Mouse (Mus musculus) MN1 (cell line): ENCODE results near the gene Tfpi.
"Not testable (repeated sequence)": the region's sequence is repeated elsewhere in the genome, so short reads cannot be mapped to it uniquely, and the experiment has no call there.

Experiments used
- DNase-seq: peaks from one replicate; pipeline ENCODE4 v3.0.0-alpha.2; 2016; ENCODE audit warnings: low spot score

The Tfpi gene

GRCm38 (mm10) chr2:84388537-84388936 is 88.0 kb downstream of the Tfpi start:
- DNase-seq: not testable (repeated sequence)

DNA sequence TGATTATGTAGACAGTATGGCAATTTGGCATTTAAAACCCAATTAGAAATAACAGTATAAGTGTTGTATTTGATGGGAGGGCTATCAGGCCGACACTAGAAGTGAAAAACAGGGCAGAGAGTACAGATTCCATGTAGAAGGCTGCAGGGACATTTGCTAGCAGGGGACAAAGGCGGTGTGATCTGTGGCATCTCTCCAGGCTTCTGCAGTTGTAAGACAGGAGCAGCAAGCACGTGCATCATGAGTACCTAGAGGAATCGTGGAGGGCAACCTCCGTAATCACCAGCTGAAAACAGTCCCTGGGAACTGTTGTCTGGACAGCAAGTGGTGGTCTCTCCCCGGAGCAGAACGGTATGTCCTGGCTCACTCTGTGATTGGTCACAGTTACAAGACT is 88.6 kb downstream of the Tfpi start:
- no peak for DNase-seq

- no peak for DNase-seq
These were observed 89.1 kb downstream of the Tfpi start for GRCm38 (mm10) chr2:84387394-84388022.

- DNase-seq: no peak
These were observed 89.8 kb downstream of the Tfpi start for GRCm38 (mm10) chr2:84386563-84387393.

DNA sequence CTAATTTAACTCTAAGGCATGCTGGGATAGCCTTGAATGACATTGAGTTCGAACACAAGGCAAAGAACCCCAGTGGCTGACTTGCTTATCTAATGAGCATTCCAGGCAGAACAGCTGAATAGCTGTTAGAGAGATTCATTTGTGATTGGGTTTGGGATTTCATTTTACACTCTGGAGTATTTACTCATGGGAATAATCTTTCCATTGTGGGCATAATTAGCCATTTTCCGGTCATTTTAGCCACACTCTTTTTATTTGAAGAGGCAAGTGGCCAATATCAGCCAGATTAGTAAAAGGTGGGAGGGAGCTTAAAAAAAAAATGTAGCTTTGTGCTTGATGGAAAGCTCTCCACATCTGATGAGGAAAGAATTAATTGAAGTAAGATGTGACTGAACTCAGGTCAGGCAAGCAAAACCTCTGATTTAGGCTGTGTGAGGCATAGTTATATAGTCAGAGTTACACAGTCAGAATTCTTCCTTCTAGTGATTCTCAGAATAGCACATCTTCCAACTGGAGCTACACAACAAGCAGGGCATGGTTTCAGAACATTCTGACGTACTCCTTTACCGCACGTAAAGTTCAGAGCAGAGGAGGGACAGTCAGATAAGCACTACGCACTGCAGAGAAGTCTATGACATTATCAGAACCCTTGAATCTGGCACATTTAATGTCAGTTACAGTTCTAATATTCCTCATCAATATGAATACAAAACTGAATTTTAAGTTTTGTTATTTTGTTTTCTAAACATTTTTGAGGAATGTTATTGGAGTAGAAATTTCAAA is 91.5 kb downstream of the Tfpi start:
- DNase-seq: no peak

GRCm38 (mm10) chr2:84383828-84384227 is 92.7 kb downstream of the Tfpi start:
- no peak for DNase-seq
